Mouse (Mus musculus) liver, adult 2 months (tissue): ENCODE measurements around the gene Zfp709.
"Not testable (repeated sequence)": the region's sequence is repeated elsewhere in the genome, so short reads cannot be mapped to it uniquely, and the experiment has no call there.

Experiments
- CTCF ChIP-seq: fragments of 200-500 bp; IDR thresholded peaks from 2 replicates; pipeline ENCODE4 v1.5.1; 2011; ENCODE audit warnings: low read depth, low read length, control low read depth
- POLR2A ChIP-seq: fragments of 200-500 bp; IDR thresholded peaks from 2 replicates; pipeline ENCODE4 v1.6.1; 2011; ENCODE audit warnings: low read length, control low read depth; ENCODE audit not compliant: insufficient read depth; ENCODE audit errors: extremely low read depth

GRCm38 (mm10) chr8:71844453-71844852 is 37.4 kb upstream of the Zfp709 start:
- not testable (repeated sequence) for TF ChIP-seq CTCF, POLR2A
